ENCODE assay signal across 8 mouse cellular contexts in the genomic region with DNA sequence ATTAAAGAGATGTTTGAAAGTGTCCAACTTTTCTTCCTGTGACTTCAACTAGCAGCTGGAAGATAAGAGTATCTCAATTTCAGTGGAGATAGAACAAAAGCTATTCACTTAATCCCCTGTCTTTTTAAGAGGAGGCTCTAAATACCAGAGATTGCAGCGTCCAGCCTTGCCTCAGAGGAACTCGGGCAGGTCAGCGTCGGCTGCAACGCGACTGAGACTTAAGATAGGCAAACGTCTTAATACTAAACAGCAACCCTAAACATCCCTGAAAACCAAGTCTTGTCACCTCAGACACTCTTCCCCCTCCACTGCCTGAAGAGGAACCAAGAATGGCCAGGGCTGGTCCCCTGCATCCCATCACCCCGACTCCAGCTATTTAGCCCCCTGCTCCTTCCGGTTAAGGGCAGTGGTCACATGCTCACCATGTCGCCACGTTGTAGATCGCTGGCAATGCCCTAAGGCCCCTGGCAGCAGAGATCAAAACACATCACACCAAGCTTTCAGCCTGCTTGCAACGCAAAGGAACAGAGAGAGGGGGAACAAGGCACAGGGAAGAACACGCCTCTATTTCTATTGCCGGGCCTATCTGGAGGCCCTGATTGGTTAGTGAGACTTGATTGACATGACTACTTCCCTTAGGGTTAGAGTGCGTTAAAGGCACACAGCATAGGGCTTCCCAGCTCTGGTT. TPM values are rescaled to one million over a fixed set of nuclear protein-coding genes. Genes with fewer than 3 reads are reported as not detected.
A peak's percentile ranks its signal among the peaks of the same experiment; 100 is the strongest.
DNase-seq lines count a peak whose midpoint lies in the region; ATAC-seq and TF ChIP-seq lines count a peak whose summit lies in the region.
"Not testable (repeated sequence)": the region's sequence is repeated elsewhere in the genome, so short reads cannot be mapped to it uniquely, and the experiment has no call there.

No protein-coding gene starts in this region.

- H3K36me3 ChIP-seq in heart, embryonic 13.5 days, result peaks cover 11% of the 10 kb centered on the region
- H3K36me3 ChIP-seq in kidney, postnatal 0 days (ENCODE audit: insufficient read depth, low read length); liver, adult 2 months (ENCODE audit: control insufficient read depth, insufficient read depth, low read length): not testable (repeated sequence)

- peak overlapping the region; percentile 83 for H3K9ac ChIP-seq in heart, embryonic 13.5 days
- peak overlapping the region; percentile 57; the same call in 1 of the 2 replicates for H3K9ac ChIP-seq in kidney, postnatal 0 days (ENCODE audit: low read depth, low read length)
- peak overlapping the region; percentile 27 for H3K9ac ChIP-seq in liver, adult 2 months (ENCODE audit: low read depth, low read length)

- peak; percentile 86 for DNase-seq in CD4-positive helper T cell, adult 2 months (ENCODE audit: low read depth, low spot score)
- DNase-seq in brain, embryonic 14.5 days (ENCODE audit: low read depth), result peak; percentile 94
- DNase-seq in fat pad, adult 2 months (ENCODE audit: extremely low read depth, low read depth, low spot score), result peak; percentile 19
- peak; percentile 95 for DNase-seq in kidney, postnatal 0 days (ENCODE audit: low spot score)
- peak; percentile 75 for DNase-seq in liver, adult 2 months (ENCODE audit: extremely low read depth, low read depth, low spot score)
- DNase-seq in spleen, postnatal 4 days (ENCODE audit: low spot score in 2 of 2), result peak; percentile 47 to 66

- ATAC-seq in heart, embryonic 13.5 days (ENCODE audit: extremely low read depth, insufficient number of reproducible peaks, low FRiP score, low TSS enrichment), result peak; percentile 61; the same call in 1 of the 2 replicates
- peak; percentile 99 for ATAC-seq in kidney, postnatal 0 days (replicated peaks; ENCODE audit: low FRiP score, low read depth)
- peak; percentile 87 for ATAC-seq in monocyte, adult 5-6 weeks (replicated peaks; ENCODE audit: insufficient number of reproducible peaks, low FRiP score, low TSS enrichment, poor library complexity, severe bottlenecking)

- TF ChIP-seq CTCF in brain, embryonic 14.5 days (IDR thresholded peaks at IDR 0.05; ENCODE audit: borderline replicate concordance, extremely low read depth, insufficient read depth, insufficient read length); kidney, postnatal 0 days (IDR thresholded peaks at IDR 0.05; ENCODE audit: low read depth); liver, adult 2 months (IDR thresholded peaks at IDR 0.05; ENCODE audit: low read depth, low read length): not testable (repeated sequence)

- H3K27me3 ChIP-seq in heart, embryonic 13.5 days (replicated peaks); kidney, postnatal 0 days (ENCODE audit: insufficient read depth, low read length); liver, adult 2 months (ENCODE audit: control insufficient read depth, insufficient read depth, low read length): not testable (repeated sequence)

- TF ChIP-seq POLR2A in brain, embryonic 14.5 days (IDR thresholded peaks at IDR 0.05; ENCODE audit: borderline replicate concordance, extremely low read depth, insufficient read depth, insufficient read length, poor library complexity, severe bottlenecking); liver, adult 2 months (IDR thresholded peaks at IDR 0.05; ENCODE audit: extremely low read depth, insufficient read depth, low read length): not testable (repeated sequence)

- H3K27ac ChIP-seq in heart, embryonic 13.5 days (replicated peaks), result peak overlapping the region; percentile 36; the same call in 1 of the 2 replicates
- H3K27ac ChIP-seq in kidney, postnatal 0 days; liver, adult 2 months (replicated peaks; ENCODE audit: insufficient read depth, low read depth, low read length): not testable (repeated sequence)

- H3K4me1 ChIP-seq in heart, embryonic 13.5 days; kidney, postnatal 0 days (replicated peaks; ENCODE audit: insufficient read depth, low read length); liver, adult 2 months (ENCODE audit: control insufficient read depth, insufficient read depth, low read length): not testable (repeated sequence)

- not testable (repeated sequence) for H3K79me2 ChIP-seq in liver, adult 2 months (ENCODE audit: control insufficient read depth, insufficient read depth, low read length)

- not testable (repeated sequence) for H3K9me3 ChIP-seq in heart, embryonic 13.5 days; kidney, postnatal 0 days (replicated peaks; ENCODE audit: low read length)

- H3K4me2 ChIP-seq in heart, embryonic 13.5 days, result peak overlapping the region; percentile 65
- peak overlapping the region; percentile 55 for H3K4me2 ChIP-seq in kidney, postnatal 0 days (ENCODE audit: low read length)

- under 1% methylated on average over 16 of the region's 16 CpGs for WGBS in heart, embryonic 13.5 days
- WGBS in kidney, postnatal 0 days, result 1% methylated on average over 16 of the region's 16 CpGs
- 1% methylated on average over 16 of the region's 16 CpGs for WGBS in liver, adult 2 months

- peak overlapping the region; percentile 64 for H3K4me3 ChIP-seq in heart, embryonic 13.5 days
- H3K4me3 ChIP-seq in kidney, postnatal 0 days (replicated peaks; ENCODE audit: low read depth, low read length), result peak overlapping the region; percentile 48
- peak overlapping the region; percentile 56 for H3K4me3 ChIP-seq in liver, adult 2 months (ENCODE audit: insufficient read depth, low read depth, low read length)

RNA-seq across cellular contexts. Expression of gene 6720489N17Rik, which starts 28.8 kb away (rescaled TPM):
- polyA plus RNA-seq in brain, embryonic 14.5 days (2012; rRNA removed), result 3.9 and 5.4 TPM in 2 replicates
- polyA plus RNA-seq in heart, embryonic 13.5 days (2015; fragmentation: Nextera tagmentation; extraction: Ambion mirVana), result 6.4 and 7.4 TPM in 2 replicates
- 6.7 and 11.1 TPM in 2 replicates for polyA plus RNA-seq in kidney, postnatal 0 days (2015; fragmentation: Nextera tagmentation; extraction: Ambion mirVana)
- total RNA-seq in liver, adult 2 months (2014; rRNA removed), result 0.46 and 0.60 TPM in 2 replicates
- polyA plus RNA-seq in liver, adult 2 months (2012; rRNA removed), result 0.07 TPM in 1 of 2 replicates, not detected in the other
- total RNA-seq in monocyte, adult 5-6 weeks (2017), result 2.0 to 10.9 TPM (median 2.5 TPM) in 3 replicates

Comparison
In these comparisons a context has a peak if more than half of its experiments do, and no peak if none do; other contexts are left out.
1. DNase-seq: peak in every context shown above with its lines; median percentile 95 in kidney, postnatal 0 days; 94 in brain, embryonic 14.5 days; 86 in CD4-positive helper T cell, adult 2 months; 75 in liver, adult 2 months; 56 in spleen, postnatal 4 days; 19 in fat pad, adult 2 months.
2. H3K9ac ChIP-seq: peak in every context shown above with its lines; median percentile 83 in heart, embryonic 13.5 days; 57 in kidney, postnatal 0 days; 27 in liver, adult 2 months.